Mouse (Mus musculus) spleen, postnatal 4 days (tissue): ENCODE results near the gene Olfr128.
"Not testable (repeated sequence)": the region's sequence is repeated elsewhere in the genome, so short reads cannot be mapped to it uniquely, and the experiment has no call there.

Experiments used
- DNase-seq, 2 experiments: peaks; one replicate each; pipeline ENCODE4 v3.0.0; 2022; ENCODE audit warnings: low spot score in 2 of 2

Gene Olfr128

DNA sequence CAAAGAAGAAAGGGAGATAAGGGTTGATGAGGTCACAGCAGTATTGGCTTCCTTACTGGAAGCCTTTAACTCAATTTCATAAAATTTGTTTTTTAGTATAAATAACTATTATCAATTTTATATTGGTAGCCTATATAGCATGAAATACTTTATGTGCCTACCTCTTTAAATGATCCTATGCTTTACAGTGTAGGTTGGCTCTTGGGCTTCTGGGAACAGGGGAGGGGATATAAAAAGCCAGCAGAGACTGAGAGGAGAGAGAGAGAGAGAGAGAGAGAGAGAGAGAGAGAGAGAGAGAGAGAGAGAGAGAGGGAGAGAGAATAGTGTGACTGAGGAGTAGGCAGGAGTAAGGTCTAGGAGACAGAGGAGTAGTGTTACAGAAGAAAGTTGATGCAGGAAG lies at the start of gene Olfr128:
Gene Olfr128, plus strand, starts transcription at position 301 of the 400 bp plus-strand sequence.
- no peak for DNase-seq

DNA sequence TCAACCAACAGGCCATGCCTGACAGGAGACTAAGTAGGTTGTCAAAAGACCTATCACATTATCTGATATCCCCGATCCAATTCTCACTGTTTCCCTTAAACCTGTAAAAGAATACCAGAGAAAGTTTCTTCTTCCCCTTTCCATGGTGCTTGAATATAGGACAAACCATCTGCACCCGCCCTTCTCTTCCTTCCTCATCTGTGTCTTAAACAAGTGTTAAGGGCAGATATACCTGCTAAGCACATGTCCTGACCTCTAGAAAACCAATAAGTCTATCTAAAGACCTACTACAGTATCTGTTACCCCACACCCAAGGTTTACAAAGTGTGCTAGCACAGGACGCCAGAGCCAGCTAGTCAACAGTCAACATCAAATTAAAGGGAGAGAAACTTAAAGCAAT lies 46.5 kb upstream of the Olfr128 start:
- DNase-seq, result no peak

DNA sequence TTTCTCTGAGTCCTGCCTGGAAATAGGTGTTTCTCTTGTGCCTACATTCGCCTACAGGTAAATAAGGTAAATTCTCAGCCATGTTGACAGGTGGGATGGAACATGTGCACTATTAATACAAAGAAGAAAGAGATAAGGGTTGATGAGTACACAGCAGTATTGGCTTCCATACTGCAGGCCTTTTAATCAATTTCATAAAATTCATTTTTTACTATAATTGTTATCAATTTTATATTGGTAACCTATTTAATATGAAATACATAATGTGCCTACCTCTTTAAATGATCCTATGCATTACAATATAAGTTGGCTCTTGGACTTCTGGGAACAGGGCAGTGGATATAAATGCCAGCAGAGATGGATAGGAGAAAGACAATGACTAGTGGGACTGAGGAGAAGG lies 20.2 kb upstream of the Olfr128 start, which contains the start of gene Olfr127:
Gene Olfr127, plus strand, starts transcription at position 301 of the 400 bp plus-strand sequence.
- no peak for DNase-seq

DNA sequence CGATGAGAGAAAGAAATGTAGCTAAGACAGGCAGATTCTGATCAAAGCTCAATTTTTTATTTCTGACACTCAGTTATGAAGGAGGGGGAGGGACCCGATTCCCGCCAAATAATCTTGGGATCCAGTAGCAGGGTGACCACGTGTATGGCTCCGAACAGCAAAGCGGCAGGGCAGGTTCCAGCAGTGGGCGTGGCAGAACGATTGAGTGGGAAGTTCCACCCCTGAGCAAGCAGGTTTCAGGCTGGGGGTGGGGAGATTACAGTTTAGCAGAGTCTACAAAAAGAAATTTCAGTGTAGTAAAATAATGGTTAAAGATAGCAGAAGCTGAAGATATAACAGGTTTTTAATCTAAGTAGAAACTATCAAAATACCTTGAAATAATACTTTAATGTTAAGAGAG lies 13.5 kb upstream of the Olfr128 start:
- DNase-seq, result not testable (repeated sequence)

DNA sequence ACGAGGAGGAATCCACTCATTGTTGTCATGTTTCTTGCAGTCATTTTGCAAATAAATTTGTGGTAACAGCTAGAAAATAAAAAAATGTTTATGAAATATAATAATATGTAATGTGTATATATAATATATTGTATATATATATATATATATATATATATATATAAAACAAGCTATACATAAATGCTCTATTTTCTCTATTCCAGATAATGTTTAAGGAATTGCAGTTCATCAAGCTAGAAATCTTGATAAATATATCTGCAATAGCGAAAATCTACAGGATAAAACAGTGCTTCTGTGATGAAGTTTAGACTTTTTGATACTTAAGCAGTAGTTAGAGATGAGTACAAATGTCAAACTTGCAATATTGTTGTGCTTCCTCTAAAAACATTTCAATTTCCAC lies 32.6 kb downstream of the Olfr128 start, which contains the start of gene Olfr761:
Gene Olfr761, minus strand, starts transcription at position 101 of the 400 bp plus-strand sequence.
- no peak for DNase-seq

DNA sequence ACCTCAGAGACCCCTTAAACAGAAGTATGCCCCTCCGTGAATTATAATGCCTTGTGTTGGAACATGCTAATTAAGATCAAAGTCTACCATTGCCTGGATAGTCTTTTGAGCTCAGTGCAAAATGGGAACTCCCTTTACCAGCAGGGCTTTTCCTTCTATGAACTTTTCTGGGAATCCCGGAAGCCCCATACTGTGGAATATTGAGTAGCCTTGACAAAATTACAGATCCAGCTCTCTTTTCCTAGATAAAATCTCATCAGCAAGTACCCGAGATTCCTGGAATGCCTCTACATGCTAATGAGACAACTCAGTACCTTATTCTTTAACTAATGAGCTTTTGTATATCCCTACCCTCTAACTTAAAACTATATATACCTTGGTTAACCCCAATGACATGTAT lies 53.2 kb downstream of the Olfr128 start:
- DNase-seq, result no peak
